Comparison of ENCODE assay signal across 27 mouse cellular contexts in genomic region chr3:9538510-9538909, GRCm38 (mm10).
DNase-seq lines count a peak whose midpoint lies in the region; ATAC-seq and TF ChIP-seq lines count a peak whose summit lies in the region.
"Had no signal": no experiment of that assay in that cellular context is flagged by ENCODE, and none has a peak within 500 bp of the region (broad histone marks: within the 10 kb centered on the region; RNA-seq: fewer than 3 reads in every experiment).

No protein-coding gene starts in this region.

- no peak for ATAC-seq in intestine, embryonic 14.5 days (replicated peaks; ENCODE audit: low FRiP score, low TSS enrichment, low read depth)
- ATAC-seq in intestine, embryonic 16.5 days: no peak
- ATAC-seq in liver, embryonic 15.5 days (ENCODE audit: insufficient read depth): peak; percentile 54; the same call in 1 of the 2 replicates
- no peak for ATAC-seq in liver, embryonic 11.5 days (replicated peaks; ENCODE audit: low FRiP score)
- ATAC-seq in liver, postnatal 0 days: peak; percentile 77
- ATAC-seq: forebrain, embryonic 14.5 days; forebrain, postnatal 0 days; Patski had no signal

- H3K4me1 ChIP-seq in intestine, embryonic 14.5 days (replicated peaks; ENCODE audit: control insufficient read depth, insufficient read depth, low read length): peaks cover 8% of the 10 kb centered on the region; the same call in 1 of the 2 replicates
- H3K4me1 ChIP-seq in intestine, embryonic 16.5 days (ENCODE audit: control insufficient read depth, insufficient read depth, low read length): peaks cover 7% of the 10 kb centered on the region
- H3K4me1 ChIP-seq in liver, embryonic 15.5 days (replicated peaks): no peaks in the 10 kb centered on the region
- H3K4me1 ChIP-seq in liver, embryonic 11.5 days (replicated peaks; ENCODE audit: control insufficient read depth, insufficient read depth, low read length): peaks cover 2% of the 10 kb centered on the region
- H3K4me1 ChIP-seq in E14TG2a.4 (replicated peaks; ENCODE audit: low read depth, low read length): peaks cover 65% of the 10 kb centered on the region
- H3K4me1 ChIP-seq in liver, postnatal 0 days (ENCODE audit: insufficient read depth): peaks cover 6% of the 10 kb centered on the region; the same call in 1 of the 2 replicates
- H3K4me1 ChIP-seq: embryonic facial prominence, embryonic 12.5 days had no signal

- no peaks in the 10 kb centered on the region for H3K27me3 ChIP-seq in intestine, embryonic 14.5 days (replicated peaks; ENCODE audit: control insufficient read depth, insufficient read depth, low read length)
- H3K27me3 ChIP-seq in intestine, embryonic 16.5 days (replicated peaks; ENCODE audit: control insufficient read depth, insufficient read depth, low read length): no peaks in the 10 kb centered on the region
- no peaks in the 10 kb centered on the region for H3K27me3 ChIP-seq in liver, embryonic 15.5 days
- H3K27me3 ChIP-seq in liver, embryonic 11.5 days (replicated peaks; ENCODE audit: control insufficient read depth, insufficient read depth, low read length): no peaks in the 10 kb centered on the region
- no peaks in the 10 kb centered on the region for H3K27me3 ChIP-seq in E14TG2a.4 (ENCODE audit: insufficient read depth, low read length)
- H3K27me3 ChIP-seq in liver, postnatal 0 days (ENCODE audit: insufficient read depth, low read length): no peaks in the 10 kb centered on the region
- H3K27me3 ChIP-seq: CH12.LX; embryonic facial prominence, embryonic 12.5 days; embryonic facial prominence, embryonic 15.5 days; heart, embryonic 13.5 days; hindbrain, embryonic 12.5 days; hindbrain, embryonic 15.5 days; Patski had no signal

- H3K9ac ChIP-seq in intestine, embryonic 14.5 days (ENCODE audit: low read length): no peak overlapping the region
- H3K9ac ChIP-seq in intestine, embryonic 16.5 days (ENCODE audit: low read depth, low read length): no peak overlapping the region
- H3K9ac ChIP-seq in liver, embryonic 15.5 days: no peak overlapping the region
- no peak overlapping the region for H3K9ac ChIP-seq in liver, embryonic 11.5 days (ENCODE audit: low read depth, low read length)
- H3K9ac ChIP-seq in liver, postnatal 0 days (replicated peaks): no peak overlapping the region
- H3K9ac ChIP-seq: embryonic facial prominence, embryonic 12.5 days; embryonic facial prominence, embryonic 15.5 days; forebrain, postnatal 0 days; heart, embryonic 13.5 days; hindbrain, embryonic 12.5 days; hindbrain, embryonic 15.5 days had no signal

- no peak overlapping the region for H3K4me3 ChIP-seq in intestine, embryonic 14.5 days (ENCODE audit: low read depth, low read length)
- no peak overlapping the region for H3K4me3 ChIP-seq in intestine, embryonic 16.5 days (ENCODE audit: low read length)
- H3K4me3 ChIP-seq in liver, embryonic 15.5 days (replicated peaks): no peak overlapping the region
- no peak overlapping the region for H3K4me3 ChIP-seq in liver, embryonic 11.5 days (ENCODE audit: low read depth, low read length)
- 0 out of 2 replicates have a peak overlapping the region, but pooled peaks have one; percentile 40 for H3K4me3 ChIP-seq in E14TG2a.4 (replicated peaks; ENCODE audit: low read length)
- H3K4me3 ChIP-seq in liver, postnatal 0 days (ENCODE audit: low read depth, low read length): no peak overlapping the region
- H3K4me3 ChIP-seq: embryonic facial prominence, embryonic 12.5 days; embryonic facial prominence, embryonic 15.5 days; gastrocnemius, adult 2 months; heart, embryonic 13.5 days; hindbrain, embryonic 12.5 days; hindbrain, embryonic 15.5 days had no signal

- DNase-seq in intestine, embryonic 14.5 days (ENCODE audit: low spot score): peak; percentile 34
- DNase-seq in liver, embryonic 11.5 days (ENCODE audit: low spot score): no peak
- DNase-seq in liver, postnatal 0 days: no peak
- no peak for DNase-seq in cerebellum, adult 9-11 months
- no peak for DNase-seq in right cerebral cortex, postnatal 36 days (ENCODE audit: low spot score in 2 of 2)
- DNase-seq: adrenal gland, postnatal 10 days; adrenal gland, postnatal 36 days; B cell, adult 2 months; cerebellum, adult 18-20 months; cerebellum, adult 9-10 months; forebrain, postnatal 0 days; gastrocnemius, adult 2 months; gastrocnemius, postnatal 14 days; heart, adult 18-20 months; heart, postnatal 14 days; heart, postnatal 4 days had no signal

- H3K36me3 ChIP-seq in intestine, embryonic 14.5 days (ENCODE audit: control insufficient read depth, insufficient read depth, low read length): no peaks in the 10 kb centered on the region
- no peaks in the 10 kb centered on the region for H3K36me3 ChIP-seq in intestine, embryonic 16.5 days (ENCODE audit: control insufficient read depth, insufficient read depth, low read length)
- no peaks in the 10 kb centered on the region for H3K36me3 ChIP-seq in liver, embryonic 15.5 days (replicated peaks)
- no peaks in the 10 kb centered on the region for H3K36me3 ChIP-seq in liver, embryonic 11.5 days (ENCODE audit: control insufficient read depth, insufficient read depth, low read length)
- peaks cover 25% of the 10 kb centered on the region for H3K36me3 ChIP-seq in E14TG2a.4 (ENCODE audit: insufficient read depth, low read length)
- no peaks in the 10 kb centered on the region for H3K36me3 ChIP-seq in liver, postnatal 0 days (replicated peaks; ENCODE audit: insufficient read depth, low read length)
- H3K36me3 ChIP-seq: embryonic facial prominence, embryonic 12.5 days; embryonic facial prominence, embryonic 15.5 days; heart, embryonic 13.5 days; hindbrain, embryonic 12.5 days; hindbrain, embryonic 15.5 days had no signal

- H3K27ac ChIP-seq in intestine, embryonic 14.5 days (ENCODE audit: low read depth): no peak overlapping the region
- no peak overlapping the region for H3K27ac ChIP-seq in intestine, embryonic 16.5 days (ENCODE audit: low read length)
- no peak overlapping the region for H3K27ac ChIP-seq in liver, embryonic 15.5 days (replicated peaks)
- H3K27ac ChIP-seq in liver, embryonic 11.5 days (ENCODE audit: low read depth, low read length): no peak overlapping the region
- peak overlapping the region; percentile 59 for H3K27ac ChIP-seq in liver, postnatal 0 days (ENCODE audit: low read depth)
- H3K27ac ChIP-seq: embryonic facial prominence, embryonic 12.5 days; embryonic facial prominence, embryonic 15.5 days; gastrocnemius, adult 2 months; heart, embryonic 13.5 days; hindbrain, embryonic 12.5 days; hindbrain, embryonic 15.5 days had no signal

- WGBS in intestine, embryonic 14.5 days: 91% methylated on average over 2 of the region's 2 CpGs
- WGBS in intestine, embryonic 16.5 days: 90% methylated on average over 2 of the region's 2 CpGs
- 65% methylated on average over 2 of the region's 2 CpGs for WGBS in liver, embryonic 15.5 days (ENCODE audit: insufficient replicate concordance)
- WGBS in liver, embryonic 11.5 days: 92% methylated on average over 2 of the region's 2 CpGs
- 85% methylated on average over 2 of the region's 2 CpGs for WGBS in liver, postnatal 0 days (ENCODE audit: insufficient replicate concordance)

- TF ChIP-seq CTCF in E14TG2a.4 (conservative IDR thresholded peaks at IDR 0.05; ENCODE audit: low read length): no peak
- no peak for TF ChIP-seq CTCF in liver, postnatal 0 days (IDR thresholded peaks at IDR 0.05; ENCODE audit: low read depth)

- no peak for TF ChIP-seq EP300 in liver, postnatal 0 days (IDR thresholded peaks at IDR 0.05; ENCODE audit: low read depth)

- H3K4me2 ChIP-seq in intestine, embryonic 14.5 days (ENCODE audit: low read length): no peak overlapping the region
- no peak overlapping the region for H3K4me2 ChIP-seq in intestine, embryonic 16.5 days (ENCODE audit: low read depth, low read length)
- no peak overlapping the region for H3K4me2 ChIP-seq in liver, embryonic 15.5 days
- no peak overlapping the region for H3K4me2 ChIP-seq in liver, embryonic 11.5 days
- H3K4me2 ChIP-seq in liver, postnatal 0 days (ENCODE audit: low read depth, low read length): no peak overlapping the region
- H3K4me2 ChIP-seq: embryonic facial prominence, embryonic 12.5 days; embryonic facial prominence, embryonic 15.5 days; heart, embryonic 13.5 days; hindbrain, embryonic 12.5 days; hindbrain, embryonic 15.5 days had no signal

- H3K9me3 ChIP-seq in intestine, embryonic 14.5 days (ENCODE audit: control insufficient read depth, low read length): no peaks in the 10 kb centered on the region
- no peaks in the 10 kb centered on the region for H3K9me3 ChIP-seq in intestine, embryonic 16.5 days (ENCODE audit: control insufficient read depth, low read length)
- no peaks in the 10 kb centered on the region for H3K9me3 ChIP-seq in liver, embryonic 15.5 days (replicated peaks)
- no peaks in the 10 kb centered on the region for H3K9me3 ChIP-seq in liver, embryonic 11.5 days (ENCODE audit: control insufficient read depth, low read length)
- no peaks in the 10 kb centered on the region for H3K9me3 ChIP-seq in E14TG2a.4 (ENCODE audit: low read length)
- no peaks in the 10 kb centered on the region for H3K9me3 ChIP-seq in liver, postnatal 0 days (ENCODE audit: low read length)
- H3K9me3 ChIP-seq: embryonic facial prominence, embryonic 12.5 days; embryonic facial prominence, embryonic 15.5 days; heart, embryonic 13.5 days; hindbrain, embryonic 12.5 days; hindbrain, embryonic 15.5 days had no signal

Comparison
In these comparisons a context has a peak if more than half of its experiments do, and no peak if none do; other contexts are left out.
1. ATAC-seq: peak in liver, embryonic 15.5 days (single experiment) and liver, postnatal 0 days (single experiment); none in intestine, embryonic 14.5 days (single experiment), intestine, embryonic 16.5 days (single experiment) and liver, embryonic 11.5 days (single experiment).